Mouse (Mus musculus) liver, postnatal 0 days (tissue): Measurements from ENCODE around the gene Gm28051. TPM values are rescaled to one million over a fixed set of nuclear protein-coding genes. Genes with fewer than 3 reads are reported as not detected.
A peak's percentile ranks its signal among the peaks of the same experiment; 100 is the strongest.

Source experiments
- ATAC-seq: fragments of 200-750 bp; cut with Nextera tagmentation; 2 replicates; pipeline ENCODE4 v1.8.0; 2017; ENCODE audit warnings: mild to moderate bottlenecking, moderate library complexity
- DNase-seq: peaks from one replicate; pipeline ENCODE4 v3.0.0-alpha.2; 2016
- H3K27ac ChIP-seq: fragments of 300-500 bp; sonication (generic); 2 replicates; pipeline ENCODE4 v1.5.1; 2014; ENCODE audit warnings: antibody characterized with exemption, moderate library complexity, mild to moderate bottlenecking, low read depth
- H3K27me3 ChIP-seq: fragments of 300-500 bp; sonication (generic); 2 replicates; pipeline ENCODE4 v1.6.1; 2014; ENCODE audit warnings: low read length, control low read depth, mixed read lengths; ENCODE audit not compliant: insufficient read depth
- H3K36me3 ChIP-seq: fragments of 300-500 bp; sonication (generic); replicated peaks from 2 replicates; pipeline ENCODE4 v1.6.1; 2014; ENCODE audit warnings: mild to moderate bottlenecking, control low read depth, low read length, moderate library complexity, mixed read lengths; ENCODE audit not compliant: insufficient read depth
- H3K4me1 ChIP-seq: fragments of 300-500 bp; sonication (generic); 2 replicates; pipeline ENCODE4 v1.6.1; 2014; ENCODE audit warnings: antibody characterized with exemption, mild to moderate bottlenecking, control low read depth; ENCODE audit not compliant: insufficient read depth
- H3K4me2 ChIP-seq: fragments of 300-500 bp; sonication (generic); 2 replicates; pipeline ENCODE4 v1.6.1; 2014; ENCODE audit warnings: low read depth, mild to moderate bottlenecking, low read length, moderate library complexity, mixed read lengths
- H3K4me3 ChIP-seq: fragments of 300-500 bp; sonication (generic); 2 replicates; pipeline ENCODE4 v1.5.1; 2014; ENCODE audit warnings: low read depth, low read length
- H3K9ac ChIP-seq: fragments of 300-500 bp; sonication (generic); replicated peaks from 2 replicates; pipeline ENCODE4 v1.6.1; 2014; ENCODE audit warnings: mild to moderate bottlenecking, moderate library complexity
- H3K9me3 ChIP-seq: fragments of 300-500 bp; sonication (generic); 2 replicates; pipeline ENCODE4 v1.6.1; 2016; ENCODE audit warnings: mild to moderate bottlenecking, control low read depth, low read length, mixed read lengths
- CTCF ChIP-seq: sonication (generic); IDR thresholded peaks from 2 replicates; pipeline ENCODE4 v1.5.1; 2016; ENCODE audit warnings: antibody characterized with exemption, low read depth
- EP300 ChIP-seq: IDR thresholded peaks from 2 replicates; pipeline ENCODE4 v1.6.1; 2016; ENCODE audit warnings: antibody characterized with exemption, low read depth, mild to moderate bottlenecking
- WGBS: fragments of 180-500 bp; shearing (Covaris S2); extraction: QIAGEN DNeasy Blood & Tissue Kit; methylation state at CpG from one replicate; pipeline ENCODE4 v1.1.7; 2014; ENCODE audit not compliant: insufficient replicate concordance; 5-methylcytosine and 5-hydroxymethylcytosine counted together
- polyA plus RNA-seq: library from polyadenylated mRNA; unstranded; fragments of >200 nt; fragmentation: Nextera tagmentation; extraction: Ambion mirVana; gene quantifications from 2 replicates; pipeline ENCODE4 v1.2.1, GENCODE M21; 2015

Gene Gm28051
- polyA plus RNA-seq, 1 experiment from 2014 or later: not detected

- no peaks in the 10 kb centered on the region for H3K36me3 ChIP-seq
- TF ChIP-seq CTCF (no peak), EP300 (no peak)
- no peak for DNase-seq
These were observed 57.1 kb downstream of the Gm28051 start for GRCm38 (mm10) chr12:102700453-102700852.

GRCm38 (mm10) chr12:102699156-102699555 is 58.4 kb downstream of the Gm28051 start:
- TF ChIP-seq EP300 (no peak), CTCF (no peak)
- 43% methylated on average over 1 of the region's 1 CpGs for WGBS

More at GRCm38 (mm10) chr12:102700453-102700852, 57.1 kb downstream of the Gm28051 start:
- no peak overlapping the region for H3K4me2 ChIP-seq
- H3K9me3 ChIP-seq: no peaks in the 10 kb centered on the region
- no peak for ATAC-seq
- H3K4me3 ChIP-seq: no peak overlapping the region
- no peaks in the 10 kb centered on the region for H3K27me3 ChIP-seq
- H3K4me1 ChIP-seq: peaks cover 70% of the 10 kb centered on the region
- H3K9ac ChIP-seq: no peak overlapping the region
- WGBS: 72% methylated on average over 12 of the region's 12 CpGs
- no peak overlapping the region for H3K27ac ChIP-seq

DNA sequence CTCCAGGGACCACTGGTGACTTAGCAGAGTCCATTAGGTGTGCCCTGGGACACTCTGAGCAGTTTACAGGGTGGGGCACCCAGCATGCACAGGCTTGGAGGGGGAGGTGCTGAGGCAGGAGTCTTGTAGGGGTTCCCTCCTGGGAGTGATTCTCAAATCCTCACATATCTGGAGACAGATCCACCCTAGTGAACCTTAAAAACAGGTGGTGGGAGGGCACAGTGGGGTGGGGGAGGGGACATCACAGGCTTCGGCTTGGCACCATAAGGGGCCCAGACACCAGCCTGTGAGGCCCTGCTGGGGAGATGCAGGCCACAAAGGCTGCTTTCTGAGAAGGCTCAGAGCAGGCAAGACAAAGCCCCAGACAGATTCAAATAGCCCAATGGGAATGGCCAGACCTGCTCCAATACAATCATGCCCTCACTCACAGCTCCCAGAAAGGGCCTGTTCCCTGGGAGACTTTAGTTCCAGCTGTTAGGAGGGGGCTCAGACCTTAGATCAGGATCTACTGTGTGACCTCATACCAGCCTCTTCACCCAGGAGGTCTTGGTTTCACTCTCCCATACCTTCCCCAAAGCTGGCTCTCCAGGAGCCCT is 59.4 kb downstream of the Gm28051 start:
- 0 out of 2 replicates have a peak overlapping the region, but pooled peaks have one; percentile 41 for H3K9ac ChIP-seq
- peaks cover 65% of the 10 kb centered on the region for H3K4me1 ChIP-seq
- H3K4me3 ChIP-seq: no peak overlapping the region
- ATAC-seq (peak; percentile 41; the same call in 1 of the 2 replicates), DNase-seq (no peak)
- TF ChIP-seq EP300: no peak
- TF ChIP-seq CTCF: no peak
- peak overlapping the region; percentile 17; the same call in 1 of the 2 replicates for H3K27ac ChIP-seq
- H3K27me3 ChIP-seq: no peaks in the 10 kb centered on the region
- 57% methylated on average over 1 of the region's 1 CpGs for WGBS
- no peaks in the 10 kb centered on the region for H3K36me3 ChIP-seq
- H3K9me3 ChIP-seq: no peaks in the 10 kb centered on the region
- no peak overlapping the region for H3K4me2 ChIP-seq

More at GRCm38 (mm10) chr12:102699156-102699555, 58.4 kb downstream of the Gm28051 start:
- no peak overlapping the region for H3K4me3 ChIP-seq
- H3K27me3 ChIP-seq: no peaks in the 10 kb centered on the region
- ATAC-seq (no peak), DNase-seq (no peak)
- H3K27ac ChIP-seq: no peak overlapping the region
- H3K9ac ChIP-seq: no peak overlapping the region
- H3K36me3 ChIP-seq: no peaks in the 10 kb centered on the region
- no peaks in the 10 kb centered on the region for H3K9me3 ChIP-seq
- H3K4me1 ChIP-seq: peaks cover 74% of the 10 kb centered on the region
- H3K4me2 ChIP-seq: no peak overlapping the region

- Histone ChIP-seq H3K27me3 (no peaks in the 10 kb centered on the region), H3K9me3 (no peaks in the 10 kb centered on the region), H3K27ac (no peak overlapping the region), H3K4me1 (peaks cover 63% of the 10 kb centered on the region), H3K9ac (no peak overlapping the region), H3K36me3 (no peaks in the 10 kb centered on the region), H3K4me3 (no peak overlapping the region), H3K4me2 (no peak overlapping the region)
- 65% methylated on average over 7 of the region's 7 CpGs for WGBS
- TF ChIP-seq CTCF: no peak
- no peak for TF ChIP-seq EP300
- DNase-seq (no peak), ATAC-seq (no peak)
These were observed 60.2 kb downstream of the Gm28051 start for GRCm38 (mm10) chr12:102697381-102697780.

DNA sequence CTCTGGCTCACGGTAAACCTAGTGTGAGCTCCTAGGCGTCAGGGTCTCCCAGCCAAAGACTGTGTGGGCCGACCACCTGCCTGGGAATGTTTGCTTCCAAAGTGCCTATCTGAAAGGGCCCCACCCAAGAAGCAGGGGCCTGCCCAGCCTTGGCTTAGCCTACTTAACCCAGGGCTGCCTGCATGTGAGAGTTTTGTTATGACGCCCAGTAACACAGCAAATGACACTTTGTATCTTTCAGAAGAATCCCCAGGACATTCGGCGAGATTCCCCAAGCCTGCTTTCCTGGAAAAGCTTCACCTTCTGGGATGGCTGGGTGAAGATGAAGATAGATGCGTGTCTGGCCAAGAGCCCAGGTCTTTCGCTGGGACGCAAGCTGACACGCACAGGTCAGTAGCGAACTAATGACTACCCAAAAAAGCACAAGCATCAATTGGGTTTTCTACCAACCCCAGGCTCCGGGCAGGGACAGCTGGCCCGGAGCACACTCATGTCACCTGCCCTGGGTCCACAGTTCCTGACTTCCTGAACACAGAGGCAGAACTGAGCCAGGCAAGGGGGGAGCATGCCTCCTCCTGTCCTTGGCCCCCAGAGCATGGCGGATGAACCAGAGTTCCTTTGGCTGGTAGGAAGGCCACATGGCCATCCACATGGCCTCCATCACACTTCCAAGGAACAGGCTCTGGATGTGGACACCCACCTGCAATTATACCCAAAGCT is 60.8 kb downstream of the Gm28051 start:
- peaks cover 63% of the 10 kb centered on the region for H3K4me1 ChIP-seq
- TF ChIP-seq EP300 (no peak), CTCF (no peak)
- 78% methylated on average over 14 of the region's 14 CpGs for WGBS

DNA sequence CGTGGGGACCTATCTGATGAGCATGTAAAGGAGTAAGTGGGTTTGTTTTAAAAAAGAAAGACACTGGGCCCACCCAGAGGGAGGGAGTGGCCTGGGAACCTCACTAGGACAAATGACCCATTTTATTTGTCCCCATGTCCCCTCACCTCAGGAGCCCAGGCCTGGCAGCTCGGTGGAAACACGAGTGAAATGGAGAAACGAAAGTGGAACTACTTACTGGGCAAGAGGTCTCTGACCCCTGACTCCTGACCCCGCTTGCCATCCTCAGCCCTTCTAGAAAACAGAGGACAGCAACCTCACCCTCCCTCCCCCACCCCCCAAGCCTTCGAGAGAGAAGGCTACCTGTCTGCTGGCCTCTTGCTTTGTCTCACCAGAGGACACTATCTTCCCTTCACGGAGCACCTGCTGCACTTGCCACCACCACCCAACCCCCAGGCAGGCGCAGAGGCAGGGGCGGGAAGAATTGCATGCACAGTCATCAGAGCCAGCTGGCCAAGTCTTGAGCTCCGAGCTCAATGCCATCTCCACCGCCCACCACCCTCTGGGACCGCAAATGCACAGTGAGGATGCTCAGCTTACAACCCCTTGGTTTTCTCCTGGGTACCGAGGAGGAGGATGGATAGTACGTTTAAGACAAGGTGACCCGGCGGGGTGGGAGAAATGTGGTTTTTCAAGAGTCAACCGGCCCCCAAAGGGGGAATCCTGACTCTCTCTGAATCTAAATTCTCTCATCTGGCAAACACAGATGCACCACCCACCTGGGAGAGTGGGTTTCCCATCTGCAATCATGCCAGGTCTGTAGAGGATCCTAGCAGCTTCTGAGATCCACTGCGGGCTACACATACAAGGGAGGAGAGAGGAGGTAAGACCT is 62.0 kb downstream of the Gm28051 start:
- WGBS: 69% methylated on average over 18 of the region's 18 CpGs
- Histone ChIP-seq H3K4me2 (peak overlapping the region; percentile 59), H3K27ac (peak overlapping the region; percentile 55), H3K36me3 (no peaks in the 10 kb centered on the region), H3K4me1 (peaks cover 68% of the 10 kb centered on the region), H3K27me3 (no peaks in the 10 kb centered on the region), H3K9ac (no peak overlapping the region), H3K9me3 (no peaks in the 10 kb centered on the region), H3K4me3 (no peak overlapping the region)
- TF ChIP-seq EP300 (no peak), CTCF (no peak)
- ATAC-seq: no peak
- DNase-seq: no peak

More for the DNA sequence above, 60.8 kb downstream of the Gm28051 start:
- Histone ChIP-seq H3K9me3 (no peaks in the 10 kb centered on the region), H3K9ac (no peak overlapping the region), H3K36me3 (no peaks in the 10 kb centered on the region), H3K27ac (no peak overlapping the region), H3K4me2 (no peak overlapping the region), H3K27me3 (no peaks in the 10 kb centered on the region), H3K4me3 (no peak overlapping the region)
- no peak for DNase-seq
- no peak for ATAC-seq
